Mouse (Mus musculus) limb, embryonic 14.5 days (tissue): ENCODE measurements at regions not wholly inside any gene's neighbourhood (a gene's known extent, or its start where the extent isn't known, plus 50 kb on each side); places are given as distances from the start of the nearest gene placed in this dataset.

ENCODE experiments used
- ATAC-seq: fragments of 200-750 bp; cut with Nextera tagmentation; 2 replicates; pipeline ENCODE4 v1.8.0; 2017; ENCODE audit warnings: low read depth, moderate number of reproducible peaks, moderate TSS enrichment; ENCODE audit not compliant: low FRiP score
- DNase-seq: peaks from one replicate; pipeline ENCODE4 v3.0.0-alpha.2; 2015; ENCODE audit warnings: low spot score
- H3K27ac ChIP-seq: fragments of 300-500 bp; sonication (generic); replicated peaks from 2 replicates; pipeline ENCODE4 v1.5.1; 2014; ENCODE audit warnings: low read depth, mild to moderate bottlenecking, low read length, moderate library complexity, mixed read lengths
- H3K27me3 ChIP-seq: fragments of 300-500 bp; sonication (generic); 2 replicates; pipeline ENCODE4 v1.6.1; 2014; ENCODE audit warnings: low read length, mixed read lengths; ENCODE audit not compliant: control insufficient read depth, insufficient read depth
- H3K36me3 ChIP-seq: fragments of 300-500 bp; sonication (generic); 2 replicates; pipeline ENCODE4 v1.6.1; 2014; ENCODE audit warnings: mild to moderate bottlenecking, low read length, moderate library complexity, mixed read lengths; ENCODE audit not compliant: control insufficient read depth, insufficient read depth
- H3K4me1 ChIP-seq: fragments of 300-500 bp; sonication (generic); 2 replicates; pipeline ENCODE4 v1.6.1; 2014; ENCODE audit warnings: antibody characterized with exemption, low read length, mixed read lengths; ENCODE audit not compliant: control insufficient read depth, insufficient read depth
- H3K4me2 ChIP-seq: fragments of 300-500 bp; sonication (generic); replicated peaks from 2 replicates; pipeline ENCODE4 v1.6.1; 2014; ENCODE audit warnings: low read depth, mild to moderate bottlenecking, low read length, moderate library complexity; ENCODE audit not compliant: severe bottlenecking
- H3K4me3 ChIP-seq: fragments of 300-500 bp; sonication (generic); replicated peaks from 2 replicates; pipeline ENCODE4 v1.5.1; 2014; ENCODE audit warnings: low read length
- H3K9ac ChIP-seq: fragments of 300-500 bp; sonication (generic); 2 replicates; pipeline ENCODE4 v1.6.1; 2014; ENCODE audit warnings: mild to moderate bottlenecking, low read depth, low read length, moderate library complexity; ENCODE audit not compliant: severe bottlenecking
- H3K9me3 ChIP-seq: fragments of 300-500 bp; sonication (generic); 2 replicates; pipeline ENCODE4 v1.6.1; 2016; ENCODE audit warnings: low read length; ENCODE audit not compliant: control insufficient read depth
- POLR2A ChIP-seq: fragments of 200-500 bp; IDR thresholded peaks from 2 replicates; pipeline ENCODE4 v1.8.0; 2012; ENCODE audit warnings: inconsistent platforms, mild to moderate bottlenecking, moderate library complexity, borderline replicate concordance; ENCODE audit not compliant: insufficient read depth, insufficient read length; ENCODE audit errors: extremely low read depth
- WGBS: fragments of 180-500 bp; shearing (Covaris S2); extraction: QIAGEN DNeasy Blood & Tissue Kit; methylation state at CpG from one replicate; pipeline ENCODE4 v1.1.7; 2014; 5-methylcytosine and 5-hydroxymethylcytosine counted together

- ATAC-seq (no peak), DNase-seq (no peak)
- no peaks in the 10 kb centered on the region for H3K27me3 ChIP-seq
- H3K9me3 ChIP-seq = no peaks in the 10 kb centered on the region
- H3K4me3 ChIP-seq = no peak overlapping the region
- no peaks in the 10 kb centered on the region for H3K36me3 ChIP-seq
- 28% methylated on average over 1 of the region's 1 CpGs for WGBS
- TF ChIP-seq POLR2A = no peak
- no peak overlapping the region for H3K4me2 ChIP-seq
- H3K27ac ChIP-seq = no peak overlapping the region
- H3K9ac ChIP-seq = no peak overlapping the region
- H3K4me1 ChIP-seq = no peaks in the 10 kb centered on the region
These were observed 84.9 kb upstream of the Phlpp1 start for GRCm38 (mm10) chr1:106086687-106087086.

GRCm38 (mm10) chr1:106092909-106093557 is 78.5 kb upstream of the Phlpp1 start:
- Histone ChIP-seq H3K4me2 (no peak overlapping the region), H3K4me3 (no peak overlapping the region), H3K9me3 (no peaks in the 10 kb centered on the region), H3K36me3 (no peaks in the 10 kb centered on the region), H3K27ac (no peak overlapping the region), H3K9ac (no peak overlapping the region), H3K27me3 (no peaks in the 10 kb centered on the region), H3K4me1 (no peaks in the 10 kb centered on the region)
- no peak for ATAC-seq
- TF ChIP-seq POLR2A = no peak
- no peak for DNase-seq
- 69% methylated on average over 3 of the region's 3 CpGs for WGBS

- no peak overlapping the region for H3K27ac ChIP-seq
- H3K4me3 ChIP-seq = no peak overlapping the region
- TF ChIP-seq POLR2A = no peak
- no peaks in the 10 kb centered on the region for H3K27me3 ChIP-seq
- no peaks in the 10 kb centered on the region for H3K36me3 ChIP-seq
- no peaks in the 10 kb centered on the region for H3K4me1 ChIP-seq
- 70% methylated on average over 4 of the region's 4 CpGs for WGBS
- no peak overlapping the region for H3K9ac ChIP-seq
- no peak overlapping the region for H3K4me2 ChIP-seq
- H3K9me3 ChIP-seq = no peaks in the 10 kb centered on the region
- ATAC-seq (no peak), DNase-seq (no peak)
These were observed 77.7 kb upstream of the Phlpp1 start for GRCm38 (mm10) chr1:106093813-106094212.

DNA sequence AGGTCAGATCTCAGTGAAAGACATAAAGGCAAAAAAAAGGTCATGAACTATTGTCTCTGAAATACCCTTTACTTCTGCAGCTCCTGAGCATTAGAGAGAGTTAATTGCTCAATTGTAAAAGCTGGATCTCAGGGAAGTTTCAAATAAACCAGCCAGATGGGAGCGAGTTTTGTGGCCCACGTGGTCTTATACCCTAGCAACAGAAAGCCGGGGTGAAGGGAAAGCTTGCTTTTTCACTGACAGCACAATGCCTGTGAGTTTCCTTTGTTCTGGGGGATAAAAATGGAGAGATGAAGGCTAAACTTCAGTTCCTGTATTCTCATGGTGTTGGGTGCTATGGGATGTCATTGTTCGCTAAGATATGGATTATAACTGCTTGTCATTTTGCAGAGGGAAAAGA is 75.2 kb upstream of the Phlpp1 start:
- 40% methylated on average over 4 of the region's 4 CpGs for WGBS
- no peak; the same call in 1 of the 2 replicates for ATAC-seq
- Histone ChIP-seq H3K9ac (no peak overlapping the region), H3K4me2 (no peak overlapping the region), H3K36me3 (no peaks in the 10 kb centered on the region), H3K27ac (no peak overlapping the region), H3K9me3 (no peaks in the 10 kb centered on the region), H3K27me3 (no peaks in the 10 kb centered on the region), H3K4me3 (no peak overlapping the region), H3K4me1 (no peaks in the 10 kb centered on the region)
- TF ChIP-seq POLR2A = no peak
- DNase-seq = peak; percentile 8

GRCm38 (mm10) chr1:106097177-106097576 is 74.4 kb upstream of the Phlpp1 start:
- Histone ChIP-seq H3K9ac (no peak overlapping the region), H3K4me2 (no peak overlapping the region), H3K4me1 (no peaks in the 10 kb centered on the region), H3K36me3 (no peaks in the 10 kb centered on the region), H3K9me3 (no peaks in the 10 kb centered on the region), H3K4me3 (no peak overlapping the region), H3K27ac (no peak overlapping the region), H3K27me3 (no peaks in the 10 kb centered on the region)
- DNase-seq = no peak
- no peak for ATAC-seq
- no peak for TF ChIP-seq POLR2A
- 87% methylated on average over 4 of the region's 4 CpGs for WGBS
